Mouse (Mus musculus) liver, embryonic 12.5 days (tissue): Measurements from ENCODE around the gene Sfxn5. TPM values are rescaled to one million over a fixed set of nuclear protein-coding genes. Genes with fewer than 3 reads are reported as not detected.

ENCODE experiments used
- ATAC-seq: fragments of 200-750 bp; cut with Nextera tagmentation; 2 replicates; pipeline ENCODE4 v1.8.0; 2017; ENCODE audit warnings: moderate number of reproducible peaks, mild to moderate bottlenecking, moderate library complexity
- H3K27ac ChIP-seq: fragments of 300-500 bp; sonication (generic); 2 replicates; pipeline ENCODE4 v1.5.1; 2016; ENCODE audit warnings: mild to moderate bottlenecking
- H3K27me3 ChIP-seq: fragments of 300-500 bp; sonication (generic); replicated peaks from 2 replicates; pipeline ENCODE4 v1.6.1; 2016; ENCODE audit warnings: mild to moderate bottlenecking, moderate library complexity
- H3K36me3 ChIP-seq: fragments of 300-500 bp; sonication (generic); 2 replicates; pipeline ENCODE4 v1.6.1; 2016; ENCODE audit warnings: mild to moderate bottlenecking, moderate library complexity
- H3K4me1 ChIP-seq: fragments of 300-500 bp; sonication (generic); 2 replicates; pipeline ENCODE4 v1.6.1; 2016
- H3K4me2 ChIP-seq: fragments of 300-500 bp; sonication (generic); 2 replicates; pipeline ENCODE4 v1.6.1; 2016; ENCODE audit warnings: mild to moderate bottlenecking, moderate library complexity
- H3K4me3 ChIP-seq: fragments of 300-500 bp; sonication (generic); 2 replicates; pipeline ENCODE4 v1.5.1; 2016; ENCODE audit warnings: mild to moderate bottlenecking, moderate library complexity
- H3K9ac ChIP-seq: fragments of 300-500 bp; sonication (generic); 2 replicates; pipeline ENCODE4 v1.6.1; 2016; ENCODE audit warnings: mild to moderate bottlenecking, moderate library complexity
- H3K9me3 ChIP-seq: fragments of 300-500 bp; sonication (generic); replicated peaks from 2 replicates; pipeline ENCODE4 v1.6.1; 2016; ENCODE audit warnings: mild to moderate bottlenecking, moderate library complexity
- WGBS: fragments of 180-500 bp; shearing (Covaris S2); methylation state at CpG from one replicate; pipeline ENCODE4 v1.1.7; 2016; ENCODE audit not compliant: insufficient replicate concordance; 5-methylcytosine and 5-hydroxymethylcytosine counted together
- polyA plus RNA-seq: library from polyadenylated mRNA; unstranded; fragments of >200 nt; fragmentation: Nextera tagmentation; extraction: Ambion mirVana; gene quantifications from 2 replicates; pipeline ENCODE4 v1.2.1, GENCODE M21; 2016

Gene Sfxn5
- polyA plus RNA-seq, 1 experiment from 2014 or later, result 3.1 TPM

GRCm38 (mm10) chr6:85219706-85220105, 113.5 kb downstream of the Sfxn5 start:
- no peak overlapping the region for H3K4me2 ChIP-seq
- no peak overlapping the region for H3K27ac ChIP-seq
- no peak overlapping the region for H3K9ac ChIP-seq
- no peaks in the 10 kb centered on the region for H3K9me3 ChIP-seq
- H3K36me3 ChIP-seq, result no peaks in the 10 kb centered on the region
- ATAC-seq, result no peak
- WGBS, result 86% methylated on average over 11 of the region's 11 CpGs
- H3K4me3 ChIP-seq, result no peak overlapping the region
- H3K27me3 ChIP-seq, result no peaks in the 10 kb centered on the region
- no peaks in the 10 kb centered on the region for H3K4me1 ChIP-seq

GRCm38 (mm10) chr6:85218684-85219445, 114.4 kb downstream of the Sfxn5 start:
- Histone ChIP-seq H3K4me2 (no peak overlapping the region), H3K9ac (no peak overlapping the region), H3K4me3 (no peak overlapping the region), H3K4me1 (no peaks in the 10 kb centered on the region), H3K27ac (no peak overlapping the region), H3K9me3 (no peaks in the 10 kb centered on the region), H3K36me3 (no peaks in the 10 kb centered on the region), H3K27me3 (no peaks in the 10 kb centered on the region)
- no peak for ATAC-seq
- 52% methylated on average over 5 of the region's 5 CpGs for WGBS

GRCm38 (mm10) chr6:85218251-85218650, 115.0 kb downstream of the Sfxn5 start:
- Histone ChIP-seq H3K27me3 (no peaks in the 10 kb centered on the region), H3K9ac (no peak overlapping the region), H3K4me1 (no peaks in the 10 kb centered on the region), H3K4me2 (no peak overlapping the region), H3K4me3 (no peak overlapping the region), H3K36me3 (no peaks in the 10 kb centered on the region), H3K27ac (no peak overlapping the region), H3K9me3 (no peaks in the 10 kb centered on the region)
- WGBS, result 67% methylated on average over 4 of the region's 4 CpGs
- no peak for ATAC-seq

DNA sequence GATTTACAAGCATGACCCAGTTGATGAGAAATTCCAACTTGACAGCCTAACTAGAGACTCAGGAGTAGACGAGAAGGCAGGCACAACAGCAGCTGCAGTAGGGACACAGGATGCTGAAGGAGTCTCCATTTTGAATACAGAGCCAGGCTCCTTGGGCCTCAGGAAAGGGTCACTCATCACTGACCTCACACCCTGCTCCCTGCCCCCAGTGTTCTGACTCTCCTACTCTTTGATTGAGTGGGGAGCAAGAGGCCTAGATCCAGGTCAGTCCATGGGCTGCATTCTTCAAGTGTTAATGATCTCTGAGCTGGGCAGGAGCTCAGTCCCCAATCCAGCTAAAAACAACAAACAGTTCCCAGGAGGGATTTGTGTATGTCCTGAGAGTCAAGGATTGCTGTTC, 122.5 kb downstream of the Sfxn5 start:
- Histone ChIP-seq H3K4me2 (no peak overlapping the region), H3K36me3 (no peaks in the 10 kb centered on the region), H3K4me3 (no peak overlapping the region), H3K9ac (no peak overlapping the region), H3K27me3 (peaks cover 34% of the 10 kb centered on the region), H3K9me3 (no peaks in the 10 kb centered on the region), H3K4me1 (no peaks in the 10 kb centered on the region), H3K27ac (no peak overlapping the region)
- no peak for ATAC-seq
- WGBS, result 34% methylated on average over 1 of the region's 1 CpGs

GRCm38 (mm10) chr6:85209226-85209967, 123.8 kb downstream of the Sfxn5 start:
- H3K9ac ChIP-seq, result no peak overlapping the region
- 67% methylated on average over 9 of the region's 9 CpGs for WGBS
- H3K27me3 ChIP-seq, result peaks cover 47% of the 10 kb centered on the region
- H3K4me3 ChIP-seq, result no peak overlapping the region
- no peaks in the 10 kb centered on the region for H3K36me3 ChIP-seq
- no peaks in the 10 kb centered on the region for H3K9me3 ChIP-seq
- ATAC-seq, result no peak
- no peak overlapping the region for H3K4me2 ChIP-seq
- no peak overlapping the region for H3K27ac ChIP-seq
- H3K4me1 ChIP-seq, result no peaks in the 10 kb centered on the region

DNA sequence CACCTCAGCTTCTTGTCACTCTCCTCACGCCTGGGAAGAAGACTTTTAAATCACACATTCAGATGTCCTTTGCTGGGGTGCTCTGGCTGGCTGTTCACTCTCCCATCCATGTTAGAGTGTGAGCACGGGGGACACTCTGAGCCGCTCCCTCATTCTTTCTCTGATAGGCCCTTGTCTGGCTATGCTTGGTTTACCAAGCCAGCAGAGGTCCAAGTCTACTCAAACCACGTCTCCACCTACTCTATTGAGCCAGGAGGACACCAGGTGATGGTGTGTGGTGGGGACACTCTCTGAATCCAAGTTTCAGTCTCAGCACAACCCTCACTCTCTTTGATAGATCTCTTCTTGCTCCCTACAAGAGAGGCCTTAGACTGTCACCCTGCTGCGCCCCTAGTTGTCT, 125.9 kb downstream of the Sfxn5 start:
- Histone ChIP-seq H3K27ac (no peak overlapping the region), H3K27me3 (peaks cover 53% of the 10 kb centered on the region), H3K4me3 (no peak overlapping the region), H3K4me1 (no peaks in the 10 kb centered on the region), H3K4me2 (no peak overlapping the region), H3K9me3 (no peaks in the 10 kb centered on the region), H3K9ac (no peak overlapping the region), H3K36me3 (no peaks in the 10 kb centered on the region)
- no peak for ATAC-seq
- 47% methylated on average over 5 of the region's 5 CpGs for WGBS

DNA sequence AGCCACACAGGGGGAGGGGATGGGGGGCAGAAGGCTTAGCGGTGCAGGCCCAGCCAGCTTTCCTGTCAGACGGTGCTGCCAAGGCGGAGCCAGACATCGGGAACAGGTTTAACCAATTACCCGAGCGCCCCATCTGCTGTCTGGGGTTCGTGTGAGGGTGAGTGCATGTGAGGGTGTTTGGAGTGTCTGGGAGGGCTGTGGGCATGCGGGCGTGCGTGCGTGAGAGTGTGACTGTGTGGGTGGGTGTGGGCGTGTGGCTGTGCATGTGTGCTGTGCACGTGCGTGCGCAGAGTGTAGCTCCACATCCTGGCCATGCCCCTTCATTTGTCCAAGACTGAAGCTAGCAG, 126.3 kb downstream of the Sfxn5 start:
- Histone ChIP-seq H3K27ac (no peak overlapping the region), H3K36me3 (no peaks in the 10 kb centered on the region), H3K9me3 (no peaks in the 10 kb centered on the region), H3K27me3 (peaks cover 53% of the 10 kb centered on the region), H3K9ac (no peak overlapping the region), H3K4me1 (no peaks in the 10 kb centered on the region), H3K4me3 (no peak overlapping the region), H3K4me2 (no peak overlapping the region)
- no peak for ATAC-seq
- 63% methylated on average over 15 of the region's 15 CpGs for WGBS

GRCm38 (mm10) chr6:85206182-85206938, 126.9 kb downstream of the Sfxn5 start:
- Histone ChIP-seq H3K9me3 (no peaks in the 10 kb centered on the region), H3K27ac (no peak overlapping the region), H3K9ac (no peak overlapping the region), H3K4me2 (no peak overlapping the region), H3K4me3 (no peak overlapping the region), H3K36me3 (no peaks in the 10 kb centered on the region), H3K27me3 (peaks cover 53% of the 10 kb centered on the region), H3K4me1 (no peaks in the 10 kb centered on the region)
- 33% methylated on average over 16 of the region's 16 CpGs for WGBS
- ATAC-seq, result no peak

GRCm38 (mm10) chr6:85197951-85198350, 135.3 kb downstream of the Sfxn5 start:
- no peaks in the 10 kb centered on the region for H3K4me1 ChIP-seq
- H3K27me3 ChIP-seq, result peaks cover 58% of the 10 kb centered on the region
- no peaks in the 10 kb centered on the region for H3K9me3 ChIP-seq
- H3K27ac ChIP-seq, result no peak overlapping the region
- no peak for ATAC-seq
- WGBS, result 25% methylated on average over 2 of the region's 2 CpGs
- H3K9ac ChIP-seq, result no peak overlapping the region
- no peak overlapping the region for H3K4me3 ChIP-seq
- H3K36me3 ChIP-seq, result no peaks in the 10 kb centered on the region
- no peak overlapping the region for H3K4me2 ChIP-seq

- Histone ChIP-seq H3K9me3 (no peaks in the 10 kb centered on the region), H3K27ac (no peak overlapping the region), H3K4me3 (no peak overlapping the region), H3K27me3 (peaks cover 93% of the 10 kb centered on the region), H3K4me1 (no peaks in the 10 kb centered on the region), H3K36me3 (no peaks in the 10 kb centered on the region), H3K4me2 (no peak overlapping the region), H3K9ac (no peak overlapping the region)
- 5% methylated on average over 29 of the region's 29 CpGs for WGBS
- ATAC-seq, result no peak
These were observed 139.6 kb downstream of the Sfxn5 start for GRCm38 (mm10) chr6:85193381-85194318.

DNA sequence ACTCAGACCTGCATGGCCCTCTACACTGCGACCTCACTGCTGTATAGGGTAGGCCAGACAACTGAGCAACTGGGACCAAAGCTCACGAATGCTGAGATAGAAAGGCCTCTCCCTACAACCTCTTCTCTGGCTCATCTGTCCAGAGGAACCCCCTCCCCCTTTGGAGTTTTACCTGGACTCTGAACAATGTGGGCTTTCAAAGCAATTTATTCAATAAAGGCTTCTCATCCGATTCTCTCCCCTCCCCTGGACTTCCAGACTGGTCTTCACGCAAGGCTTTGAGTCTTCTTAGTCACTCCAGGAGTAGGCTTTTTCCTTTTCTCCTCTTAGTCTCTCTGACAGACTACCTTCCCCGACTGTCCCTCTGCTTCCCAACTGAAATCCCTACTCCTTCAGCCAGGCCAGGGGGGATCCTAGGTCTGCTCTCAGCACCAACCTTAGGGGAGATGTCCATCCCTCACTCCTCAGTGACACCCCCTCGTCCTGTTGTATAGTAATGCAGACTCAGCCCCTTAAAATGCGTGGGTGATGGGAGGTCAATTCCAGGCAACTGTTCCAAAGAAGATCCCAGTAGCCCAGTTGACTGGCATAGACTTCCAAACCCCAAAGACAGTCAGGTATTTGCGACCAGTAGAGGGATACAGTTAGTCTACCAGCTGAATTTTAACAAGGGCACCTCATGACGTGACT, 141.3 kb downstream of the Sfxn5 start:
- WGBS, result 12% methylated on average over 9 of the region's 9 CpGs
- no peak overlapping the region for H3K4me3 ChIP-seq
- H3K9me3 ChIP-seq, result no peaks in the 10 kb centered on the region

More for the DNA sequence above, 141.3 kb downstream of the Sfxn5 start:
- no peak overlapping the region for H3K4me2 ChIP-seq
- no peaks in the 10 kb centered on the region; the same call in 1 of the 2 replicates for H3K4me1 ChIP-seq
- H3K9ac ChIP-seq, result no peak overlapping the region
- H3K27me3 ChIP-seq, result peaks cover 97% of the 10 kb centered on the region
- no peak for ATAC-seq
- no peaks in the 10 kb centered on the region for H3K36me3 ChIP-seq
- no peak overlapping the region for H3K27ac ChIP-seq
